Mouse (Mus musculus) midbrain, embryonic 10.5 days (tissue): Measurements from ENCODE around the gene Iqgap2. TPM values are rescaled to one million over a fixed set of nuclear protein-coding genes. Genes with fewer than 3 reads are reported as not detected.

Experiments
- DNase-seq: peaks from one replicate; pipeline ENCODE4 v3.0.0-alpha.2; 2017; ENCODE audit warnings: low spot score
- H3K27ac ChIP-seq: fragments of 300-500 bp; sonication (generic); replicated peaks from 2 replicates; pipeline ENCODE4 v1.5.1; 2016; ENCODE audit warnings: mild to moderate bottlenecking
- H3K27me3 ChIP-seq: fragments of 300-500 bp; sonication (generic); 2 replicates; pipeline ENCODE4 v1.6.1; 2016; ENCODE audit warnings: low read depth, mild to moderate bottlenecking; ENCODE audit not compliant: poor library complexity, severe bottlenecking
- H3K36me3 ChIP-seq: fragments of 300-500 bp; sonication (generic); 2 replicates; pipeline ENCODE4 v1.6.1; 2016; ENCODE audit warnings: mild to moderate bottlenecking, moderate library complexity
- H3K4me1 ChIP-seq: fragments of 300-500 bp; sonication (generic); 2 replicates; pipeline ENCODE4 v1.6.1; 2016
- H3K4me3 ChIP-seq: fragments of 300-500 bp; sonication (generic); 2 replicates; pipeline ENCODE4 v1.5.1; 2016; ENCODE audit warnings: mild to moderate bottlenecking, moderate library complexity
- H3K9me3 ChIP-seq: fragments of 300-500 bp; sonication (generic); replicated peaks from 2 replicates; pipeline ENCODE4 v1.6.1; 2016; ENCODE audit warnings: mild to moderate bottlenecking
- WGBS: fragments of 180-500 bp; shearing (Covaris S2); methylation state at CpG from one replicate; pipeline ENCODE4 v1.1.7; 2016; 5-methylcytosine and 5-hydroxymethylcytosine counted together
- polyA plus RNA-seq: library from polyadenylated mRNA; unstranded; fragments of >200 nt; fragmentation: Nextera tagmentation; extraction: Ambion mirVana; gene quantifications from 2 replicates; pipeline ENCODE4 v1.2.1, GENCODE M21; 2016

The Iqgap2 gene
- polyA plus RNA-seq, 1 experiment from 2014 or later: 13.9 TPM

GRCm38 (mm10) chr13:95610786-95611562 is 280.7 kb downstream of the Iqgap2 start:
- Histone ChIP-seq H3K36me3 (peaks cover 94% of the 10 kb centered on the region), H3K27me3 (no peaks in the 10 kb centered on the region), H3K4me3 (no peak overlapping the region), H3K4me1 (peaks cover 17% of the 10 kb centered on the region), H3K9me3 (peaks cover 5% of the 10 kb centered on the region; the same call in 1 of the 2 replicates), H3K27ac (no peak overlapping the region)
- DNase-seq: no peak
- 91% methylated on average over 16 of the region's 16 CpGs for WGBS

GRCm38 (mm10) chr13:95609088-95609420 is 282.7 kb downstream of the Iqgap2 start:
- WGBS: 90% methylated on average over 2 of the region's 2 CpGs
- Histone ChIP-seq H3K27ac (no peak overlapping the region), H3K27me3 (no peaks in the 10 kb centered on the region), H3K36me3 (peaks cover 96% of the 10 kb centered on the region), H3K4me1 (no peaks in the 10 kb centered on the region), H3K9me3 (peaks cover 5% of the 10 kb centered on the region; the same call in 1 of the 2 replicates), H3K4me3 (no peak overlapping the region)
- no peak for DNase-seq

- 92% methylated on average over 6 of the region's 6 CpGs for WGBS
- Histone ChIP-seq H3K9me3 (peaks cover 5% of the 10 kb centered on the region; the same call in 1 of the 2 replicates), H3K27ac (no peak overlapping the region), H3K36me3 (peaks cover 96% of the 10 kb centered on the region), H3K27me3 (no peaks in the 10 kb centered on the region), H3K4me1 (no peaks in the 10 kb centered on the region), H3K4me3 (no peak overlapping the region)
- DNase-seq: no peak
Observed at GRCm38 (mm10) chr13:95608416-95609087, 283.2 kb downstream of the Iqgap2 start.

- H3K36me3 ChIP-seq: peaks cover 96% of the 10 kb centered on the region
- H3K9me3 ChIP-seq: peaks cover 5% of the 10 kb centered on the region; the same call in 1 of the 2 replicates
- H3K27ac ChIP-seq: no peak overlapping the region
- H3K27me3 ChIP-seq: no peaks in the 10 kb centered on the region
- H3K4me1 ChIP-seq: no peaks in the 10 kb centered on the region
- H3K4me3 ChIP-seq: no peak overlapping the region
- WGBS: 94% methylated on average over 8 of the region's 8 CpGs
- no peak for DNase-seq
Observed at GRCm38 (mm10) chr13:95607019-95607418, 284.7 kb downstream of the Iqgap2 start.

GRCm38 (mm10) chr13:95604288-95604687 is 287.4 kb downstream of the Iqgap2 start:
- peaks cover 6% of the 10 kb centered on the region; the same call in 1 of the 2 replicates for H3K4me1 ChIP-seq
- H3K36me3 ChIP-seq: peaks cover 90% of the 10 kb centered on the region
- WGBS: 97% methylated on average over 25 of the region's 25 CpGs

GRCm38 (mm10) chr13:95599833-95600359 is 291.8 kb downstream of the Iqgap2 start:
- no peaks in the 10 kb centered on the region for H3K9me3 ChIP-seq
- no peak overlapping the region for H3K27ac ChIP-seq
- no peaks in the 10 kb centered on the region for H3K27me3 ChIP-seq
- H3K36me3 ChIP-seq: peaks cover 49% of the 10 kb centered on the region
- H3K4me1 ChIP-seq: peaks cover 10% of the 10 kb centered on the region; the same call in 1 of the 2 replicates
- 76% methylated on average over 3 of the region's 3 CpGs for WGBS
- DNase-seq: no peak
- no peak overlapping the region for H3K4me3 ChIP-seq

More at GRCm38 (mm10) chr13:95604288-95604687, 287.4 kb downstream of the Iqgap2 start:
- Histone ChIP-seq H3K4me3 (no peak overlapping the region), H3K27me3 (no peaks in the 10 kb centered on the region), H3K9me3 (peaks cover 5% of the 10 kb centered on the region; the same call in 1 of the 2 replicates), H3K27ac (no peak overlapping the region)
- DNase-seq: no peak

- Histone ChIP-seq H3K36me3 (peaks cover 34% of the 10 kb centered on the region), H3K27me3 (no peaks in the 10 kb centered on the region), H3K4me3 (no peak overlapping the region), H3K4me1 (peaks cover 10% of the 10 kb centered on the region; the same call in 1 of the 2 replicates), H3K27ac (no peak overlapping the region), H3K9me3 (no peaks in the 10 kb centered on the region)
- no peak for DNase-seq
- WGBS: 93% methylated on average over 18 of the region's 18 CpGs
Observed at GRCm38 (mm10) chr13:95598232-95598920, 293.3 kb downstream of the Iqgap2 start.

- no peak overlapping the region for H3K27ac ChIP-seq
- H3K36me3 ChIP-seq: peaks cover 26% of the 10 kb centered on the region
- no peaks in the 10 kb centered on the region for H3K9me3 ChIP-seq
- no peak for DNase-seq
- peaks cover 10% of the 10 kb centered on the region; the same call in 1 of the 2 replicates for H3K4me1 ChIP-seq
- WGBS: 92% methylated on average over 10 of the region's 10 CpGs
- no peak overlapping the region for H3K4me3 ChIP-seq
- H3K27me3 ChIP-seq: no peaks in the 10 kb centered on the region
Observed at GRCm38 (mm10) chr13:95597578-95597977, 294.1 kb downstream of the Iqgap2 start.

- H3K27me3 ChIP-seq: no peaks in the 10 kb centered on the region
- no peak overlapping the region for H3K27ac ChIP-seq
- H3K4me3 ChIP-seq: no peak overlapping the region
- H3K9me3 ChIP-seq: no peaks in the 10 kb centered on the region
- DNase-seq: no peak
- peaks cover 18% of the 10 kb centered on the region for H3K36me3 ChIP-seq
- peaks cover 10% of the 10 kb centered on the region; the same call in 1 of the 2 replicates for H3K4me1 ChIP-seq
- WGBS: 86% methylated on average over 7 of the region's 7 CpGs
Observed at GRCm38 (mm10) chr13:95596689-95597088, 295.0 kb downstream of the Iqgap2 start.

GRCm38 (mm10) chr13:95595921-95596320 is 295.8 kb downstream of the Iqgap2 start:
- WGBS: 87% methylated on average over 5 of the region's 5 CpGs
- Histone ChIP-seq H3K4me3 (no peak overlapping the region), H3K9me3 (no peaks in the 10 kb centered on the region), H3K4me1 (peaks cover 10% of the 10 kb centered on the region; the same call in 1 of the 2 replicates), H3K27ac (no peak overlapping the region), H3K27me3 (no peaks in the 10 kb centered on the region), H3K36me3 (peaks cover 10% of the 10 kb centered on the region)
- DNase-seq: no peak

- Histone ChIP-seq H3K4me1 (peaks cover 10% of the 10 kb centered on the region; the same call in 1 of the 2 replicates), H3K27me3 (no peaks in the 10 kb centered on the region), H3K27ac (no peak overlapping the region), H3K9me3 (no peaks in the 10 kb centered on the region), H3K36me3 (peaks cover 5% of the 10 kb centered on the region; the same call in 1 of the 2 replicates), H3K4me3 (no peak overlapping the region)
- 93% methylated on average over 7 of the region's 7 CpGs for WGBS
- DNase-seq: no peak
Observed at GRCm38 (mm10) chr13:95595411-95595810, 296.3 kb downstream of the Iqgap2 start.

- Histone ChIP-seq H3K4me1 (peaks cover 3% of the 10 kb centered on the region; the same call in 1 of the 2 replicates), H3K36me3 (no peaks in the 10 kb centered on the region), H3K4me3 (no peak overlapping the region), H3K27ac (no peak overlapping the region), H3K9me3 (no peaks in the 10 kb centered on the region), H3K27me3 (no peaks in the 10 kb centered on the region)
- DNase-seq: no peak
- whole genome bisulfite sequencing: 87% methylated on average over 10 of the region's 10 CpGs
Observed at GRCm38 (mm10) chr13:95592860-95593259, 298.9 kb downstream of the Iqgap2 start.
